Mouse (Mus musculus) T-cell, adult 2 months (primary cell): Measurements from ENCODE around the gene Josd2.

Experiments used
- DNase-seq: peaks from one replicate; pipeline ENCODE4 v3.0.0; 2022; ENCODE audit warnings: low spot score

Gene Josd2

DNA sequence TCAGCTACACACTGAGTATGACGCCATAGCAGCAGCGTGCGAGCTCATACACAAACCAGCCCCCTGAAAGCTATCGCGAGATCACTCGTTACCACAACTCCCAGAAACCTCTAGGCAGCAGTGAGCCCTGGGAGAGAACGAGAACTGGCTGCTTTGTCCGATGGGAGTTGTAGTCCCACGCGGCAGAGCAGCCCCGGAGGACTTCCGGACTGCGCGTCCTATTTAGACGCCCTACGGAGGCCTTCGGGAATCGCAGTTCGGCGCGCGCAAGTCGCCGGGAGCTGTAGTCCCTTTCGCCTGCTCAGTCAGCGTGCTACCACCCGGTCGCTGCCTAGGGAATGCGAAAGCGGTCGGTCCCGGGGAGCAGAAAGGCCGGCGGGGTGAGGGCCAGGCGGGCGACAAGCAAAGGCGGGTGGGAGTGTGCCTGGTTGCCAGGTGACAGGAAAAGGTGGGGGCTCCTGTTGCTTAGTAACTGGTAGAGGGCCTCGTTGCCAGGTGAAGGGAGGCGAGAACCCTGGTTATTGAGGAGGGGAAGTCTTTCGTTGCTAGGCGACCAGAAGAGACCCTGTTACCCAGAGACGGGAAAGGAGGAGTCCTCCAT is at the start of gene Josd2:
TSS of gene Josd2 (plus strand) at position 170 of the 601 bp plus-strand sequence.
- peak; percentile 95 for DNase-seq

DNA sequence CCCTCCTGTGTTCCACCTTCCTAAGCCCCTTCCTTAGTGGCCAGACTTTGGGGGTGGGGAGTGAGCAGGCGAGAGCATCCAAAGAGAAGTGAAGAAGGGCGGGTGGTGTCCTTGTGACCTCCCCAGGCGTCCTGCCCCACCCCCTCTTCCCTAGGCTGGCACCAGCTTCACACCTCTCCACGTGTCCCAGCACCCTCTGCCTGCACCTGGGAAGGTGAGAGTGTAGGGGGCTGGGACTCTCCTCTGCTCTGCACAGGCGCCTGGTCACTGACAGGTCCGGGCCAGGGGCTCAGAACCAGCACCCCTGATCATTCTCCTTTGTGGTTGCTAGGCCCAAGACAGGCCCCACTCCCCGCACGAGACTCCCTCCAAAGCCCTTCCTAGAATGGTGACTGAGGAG is 40.1 kb upstream of the Josd2 start:
- no peak for DNase-seq

DNA sequence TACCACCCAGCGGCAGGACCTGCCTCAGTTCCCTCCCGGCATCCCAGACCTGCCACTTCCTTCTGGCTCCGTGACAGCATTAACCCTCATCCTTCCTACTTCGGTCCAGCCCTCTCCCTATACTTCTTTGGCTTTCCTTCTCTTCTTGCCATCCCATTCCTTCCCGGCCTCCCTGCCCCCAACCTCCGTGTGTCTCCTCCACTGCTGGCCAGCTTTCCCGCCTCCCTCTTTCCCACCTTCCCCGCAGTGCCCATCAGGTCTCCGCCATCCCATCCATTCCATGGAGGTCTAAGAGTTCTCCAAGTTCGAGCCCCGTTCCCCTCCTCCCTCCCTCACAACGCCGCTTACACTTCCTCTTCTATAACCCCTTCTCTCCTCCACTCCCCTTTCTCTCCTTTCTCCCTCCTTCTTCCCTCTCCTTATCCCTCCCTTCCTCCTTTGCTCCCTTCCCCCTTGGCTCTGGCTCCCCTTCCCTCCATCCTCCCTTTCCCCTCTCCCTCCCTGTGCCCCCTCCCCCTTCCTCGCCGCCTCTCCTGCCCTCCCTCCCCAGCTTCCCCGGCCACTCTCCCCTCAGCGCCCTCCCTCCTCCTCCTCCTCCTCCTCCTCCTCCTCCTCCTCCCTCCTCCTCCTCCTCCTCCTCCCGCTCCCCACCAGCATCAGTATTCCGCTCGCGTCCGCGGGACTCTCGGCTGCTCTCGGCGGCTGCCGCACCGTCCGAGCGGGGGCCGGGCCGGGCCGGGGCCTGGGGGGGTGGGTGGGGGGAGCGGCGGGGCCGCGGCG is 39.4 kb upstream of the Josd2 start:
- no peak for DNase-seq

DNA sequence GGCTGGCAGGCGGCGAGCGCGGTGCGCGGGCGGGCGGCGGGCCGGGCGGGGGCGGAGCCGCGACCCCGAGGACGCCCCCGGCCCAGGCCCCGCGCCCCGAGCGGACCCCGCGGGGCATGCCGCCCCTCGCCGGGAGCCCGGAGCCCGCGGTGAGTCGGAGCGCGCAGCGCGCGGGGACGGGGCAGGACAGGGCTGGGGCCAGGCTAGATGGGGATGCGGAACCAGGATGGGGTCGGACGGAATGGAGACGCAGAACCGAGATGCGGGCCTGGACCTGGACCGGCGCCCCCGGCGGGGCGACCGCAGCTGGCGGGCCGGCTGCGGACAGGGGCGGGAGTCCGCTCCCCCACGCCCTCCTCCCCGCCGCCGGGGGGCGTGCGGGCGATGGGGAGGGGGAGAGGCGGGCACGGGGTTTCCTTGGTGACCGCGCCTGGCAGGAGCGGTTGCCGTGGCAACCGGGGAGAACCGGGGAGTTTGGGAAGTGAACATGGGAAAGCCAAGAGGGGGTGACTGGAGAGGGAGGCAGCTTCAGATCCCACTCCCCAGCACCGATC is 38.7 kb upstream of the Josd2 start, which contains the start of gene Lrrc4b:
TSS of gene Lrrc4b (plus strand) at position 51 of the 554 bp plus-strand sequence.
- DNase-seq = no peak

DNA sequence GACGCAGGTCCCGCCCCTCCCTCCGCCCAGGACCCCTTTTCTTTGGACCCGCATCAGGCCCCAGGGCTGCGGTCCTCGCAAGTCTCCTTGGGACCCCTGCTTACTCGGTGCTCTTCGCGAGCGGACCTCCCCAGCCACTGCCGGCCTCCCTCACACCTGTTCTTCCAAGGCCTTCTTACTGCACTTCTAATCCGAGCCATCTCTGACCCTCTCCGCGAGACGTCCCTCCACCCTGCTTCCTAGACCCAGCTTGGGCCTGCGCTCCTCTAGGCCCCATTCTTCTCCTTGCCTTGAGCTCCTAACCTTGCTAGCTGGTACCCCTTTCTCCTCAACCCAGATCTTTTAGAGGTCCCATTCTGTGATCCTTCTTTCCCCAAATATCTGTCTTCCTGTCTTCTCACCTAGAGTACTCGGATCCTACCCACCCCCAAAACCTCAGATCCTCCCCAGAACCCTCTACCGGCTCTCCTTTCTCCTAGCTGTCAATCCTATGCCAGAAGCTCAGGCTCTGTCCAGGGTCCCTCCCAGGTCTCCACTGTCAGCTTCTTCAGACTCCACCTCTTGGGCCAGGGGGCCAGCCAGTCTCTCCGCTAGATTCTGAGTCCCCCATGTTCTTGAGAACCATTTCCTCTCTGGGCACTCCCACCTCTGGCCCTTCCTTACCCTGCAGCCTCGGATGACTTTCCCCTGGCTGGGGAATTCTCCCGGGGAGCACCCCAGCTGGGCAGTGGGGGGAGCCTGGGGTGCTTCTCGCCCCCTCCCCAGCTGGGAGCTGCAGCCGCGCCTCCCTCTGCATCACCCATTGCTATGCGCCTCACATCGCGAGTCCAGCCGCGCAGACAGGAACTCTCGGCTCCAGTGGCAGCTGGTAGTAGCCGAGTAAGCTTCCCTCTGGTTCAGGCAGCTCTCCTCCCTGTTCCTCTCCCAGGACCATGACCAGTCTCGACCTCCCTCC is 38.0 kb upstream of the Josd2 start:
- DNase-seq = no peak

DNA sequence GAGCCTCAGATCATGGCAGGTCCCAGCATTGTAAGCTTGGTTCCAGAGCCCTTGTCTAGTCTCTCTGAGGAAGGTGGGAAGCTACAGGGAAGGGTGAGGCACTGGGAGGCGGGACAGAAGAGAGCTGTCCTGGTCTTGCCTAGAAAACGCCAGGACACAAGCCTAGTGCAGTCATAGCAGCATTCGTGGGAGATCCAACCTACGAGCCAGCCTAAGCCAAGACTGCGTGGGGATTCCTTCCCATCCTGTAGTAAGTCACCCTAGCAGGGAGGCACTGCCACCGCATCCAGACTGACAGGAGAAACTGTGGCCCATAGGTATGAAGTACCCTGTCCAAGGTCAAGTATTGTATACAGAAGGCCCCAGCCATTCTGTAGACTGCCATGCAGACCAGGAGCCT is 35.2 kb upstream of the Josd2 start:
- DNase-seq = no peak

DNA sequence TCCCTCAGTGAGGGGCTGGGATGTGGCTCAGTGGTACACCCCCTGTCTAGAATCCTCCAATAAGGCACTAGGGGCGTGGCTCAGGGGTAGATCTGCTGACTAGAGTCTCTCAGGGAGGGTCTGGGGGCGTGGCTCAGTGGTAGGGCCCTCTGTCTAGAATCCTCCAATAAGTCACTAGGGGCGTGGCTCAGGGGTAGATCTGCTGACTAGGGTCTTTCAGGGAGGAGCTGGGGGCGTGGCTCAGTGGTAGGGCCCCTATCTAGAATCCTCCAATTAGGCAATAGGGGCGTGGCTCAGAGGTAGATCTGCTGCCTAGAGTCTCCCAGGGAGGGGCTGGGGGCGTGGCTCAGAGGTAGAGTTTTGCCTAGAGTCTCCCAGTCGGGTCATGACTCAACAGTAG is 34.4 kb upstream of the Josd2 start:
- no peak for DNase-seq

DNA sequence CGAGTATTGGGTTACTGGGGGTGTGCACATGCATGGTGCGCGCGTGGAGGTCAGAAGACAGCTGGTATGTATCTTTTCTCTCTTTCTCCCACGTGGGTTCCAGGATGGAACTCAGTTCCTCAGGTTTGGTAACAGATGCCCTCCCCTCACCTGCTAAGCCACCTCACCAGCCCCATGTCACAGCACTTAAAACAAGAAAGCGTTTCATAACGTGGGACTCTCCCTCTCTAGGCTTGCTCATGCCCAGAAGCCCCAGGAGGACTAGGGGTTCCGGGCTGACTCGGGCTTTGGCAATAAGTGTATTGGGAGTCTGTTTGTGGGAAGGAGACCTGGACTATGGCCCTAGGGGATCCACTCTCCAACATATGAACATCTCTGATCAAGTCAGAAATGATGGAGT is 33.7 kb upstream of the Josd2 start:
- DNase-seq = no peak

DNA sequence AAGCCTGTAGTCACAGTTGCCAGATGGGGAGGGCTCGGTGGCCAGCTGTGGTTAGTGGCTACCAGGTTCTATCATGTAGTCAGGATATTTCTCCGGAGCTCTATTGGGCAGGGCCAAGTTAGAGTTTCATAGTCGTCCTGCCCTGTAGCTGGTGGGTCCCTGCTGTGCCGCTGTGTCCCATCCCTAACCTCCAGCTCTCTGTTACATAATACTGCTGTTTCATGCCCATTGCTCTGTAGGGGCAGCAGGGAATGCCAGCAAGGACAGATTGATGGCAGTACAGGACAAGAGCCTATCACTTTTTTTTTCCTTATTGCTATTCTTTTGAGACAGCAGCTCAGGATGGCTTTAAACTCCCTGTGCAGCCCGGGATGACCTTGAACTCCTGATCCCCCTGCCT is 32.0 kb upstream of the Josd2 start:
- no peak for DNase-seq

DNA sequence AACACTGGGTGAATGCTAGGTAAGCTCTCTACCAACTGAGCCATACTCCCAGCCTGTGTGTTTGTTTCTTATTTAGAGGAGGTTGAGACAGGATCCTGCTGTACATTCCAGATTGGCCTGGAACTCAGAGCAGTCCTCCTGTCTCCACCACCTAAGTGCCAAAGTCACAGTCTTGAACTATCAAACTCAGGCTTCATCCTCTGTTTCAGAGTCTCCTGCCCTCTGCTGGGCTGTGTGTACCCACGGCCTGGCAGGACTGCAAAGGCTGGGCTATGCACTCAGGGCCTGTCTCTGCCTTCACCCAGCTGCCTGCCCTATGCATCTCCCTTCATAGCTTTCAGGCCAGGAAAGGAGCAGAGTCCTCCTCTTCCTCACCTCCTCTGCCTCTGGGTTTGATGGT is 31.5 kb upstream of the Josd2 start:
- no peak for DNase-seq

DNA sequence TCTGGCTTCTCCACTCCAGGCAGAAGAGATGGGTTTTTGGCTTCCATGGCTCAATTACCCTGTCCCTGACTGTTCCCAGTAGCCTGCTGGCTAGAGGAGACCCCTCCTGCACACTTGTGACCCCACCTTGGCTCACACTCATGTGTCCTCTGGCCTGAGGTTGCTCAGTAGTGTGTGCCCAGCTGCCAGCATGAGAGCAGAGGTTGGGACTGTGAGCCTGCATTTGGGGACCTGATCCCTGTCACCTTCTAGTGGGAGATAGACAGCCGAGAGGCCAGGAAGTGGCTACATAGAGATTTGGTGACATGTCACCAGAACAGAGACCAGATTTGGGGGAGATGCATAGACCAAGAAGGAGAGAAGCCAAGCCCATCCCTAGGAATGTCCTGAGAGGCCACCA is 30.6 kb upstream of the Josd2 start:
- no peak for DNase-seq

DNA sequence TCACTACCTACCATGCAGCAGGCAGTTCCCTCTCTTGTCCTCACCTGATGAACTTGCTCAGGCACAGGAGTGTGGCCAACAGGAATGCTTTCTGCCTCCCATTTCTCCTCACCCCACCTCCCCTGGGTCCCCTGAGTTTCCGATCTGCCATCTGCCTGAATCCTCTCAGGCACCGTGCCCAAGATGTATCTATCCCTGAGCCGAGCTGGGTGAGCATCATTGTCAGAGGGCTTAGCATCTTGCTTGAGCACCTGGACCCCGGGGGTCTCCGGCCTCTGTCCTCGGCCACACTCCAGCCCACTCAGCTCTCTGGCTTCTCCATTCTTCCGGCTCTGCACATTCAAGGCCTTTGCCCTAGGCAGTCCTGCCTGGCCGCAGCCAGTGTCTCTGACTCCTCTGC is 29.8 kb upstream of the Josd2 start:
- no peak for DNase-seq

DNA sequence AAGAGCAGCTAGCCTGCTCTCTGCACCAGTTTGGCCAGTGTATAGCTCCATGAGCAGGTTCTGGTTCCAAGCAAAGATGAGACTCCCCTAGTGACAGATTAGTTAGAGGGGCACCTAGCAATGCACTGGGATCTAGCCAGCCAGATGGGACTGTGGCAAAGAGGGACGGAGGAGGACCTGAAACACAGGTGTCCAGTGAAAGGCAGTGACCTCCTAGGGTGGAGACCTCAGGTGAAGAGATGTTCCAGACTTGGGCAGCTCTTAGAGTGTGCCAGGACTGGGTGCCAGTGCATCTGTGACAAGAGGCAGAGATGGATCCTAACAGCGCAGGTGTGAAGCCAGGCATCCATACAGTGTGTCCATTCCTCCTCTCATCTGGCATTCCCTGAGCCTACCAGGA is 28.1 kb upstream of the Josd2 start:
- DNase-seq = no peak

DNA sequence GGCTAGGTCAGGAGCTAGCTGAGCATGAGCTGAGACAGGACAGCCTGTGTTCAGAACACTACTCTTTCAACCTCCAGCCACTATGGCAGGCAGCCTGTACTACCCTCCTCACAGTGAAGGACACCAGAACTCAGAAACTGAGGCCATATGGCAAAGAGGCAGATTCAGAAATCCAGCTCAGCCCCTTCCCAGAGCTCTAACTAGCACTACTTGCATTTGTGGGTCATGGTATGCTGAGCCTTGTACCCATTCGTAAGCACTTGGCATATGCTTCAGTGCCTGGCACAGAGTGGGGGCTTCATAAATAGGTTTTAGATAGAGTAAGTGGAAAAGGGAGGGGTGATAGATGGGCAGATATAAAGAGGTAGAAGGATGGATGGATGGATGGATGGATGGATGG is 27.3 kb upstream of the Josd2 start:
- DNase-seq = no peak

DNA sequence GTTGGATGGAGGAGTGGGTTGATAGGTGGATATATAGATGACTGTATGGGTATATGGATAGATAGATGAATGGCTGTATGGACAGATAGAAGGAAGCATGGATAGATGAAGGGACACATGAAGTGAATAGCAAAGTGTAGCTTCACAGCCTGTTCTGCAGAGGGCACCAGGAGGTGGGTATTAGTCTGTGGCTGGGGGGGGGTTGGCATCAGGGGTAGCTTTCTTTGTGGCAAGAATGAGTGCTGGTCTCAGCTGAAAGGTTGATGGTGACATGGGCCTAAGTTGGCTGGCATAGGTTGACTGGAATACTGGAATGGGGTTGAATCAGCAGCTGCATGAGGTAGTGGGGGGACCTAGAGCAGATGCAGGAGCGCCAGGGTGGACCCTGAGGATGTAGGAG is 26.6 kb upstream of the Josd2 start:
- no peak for DNase-seq

DNA sequence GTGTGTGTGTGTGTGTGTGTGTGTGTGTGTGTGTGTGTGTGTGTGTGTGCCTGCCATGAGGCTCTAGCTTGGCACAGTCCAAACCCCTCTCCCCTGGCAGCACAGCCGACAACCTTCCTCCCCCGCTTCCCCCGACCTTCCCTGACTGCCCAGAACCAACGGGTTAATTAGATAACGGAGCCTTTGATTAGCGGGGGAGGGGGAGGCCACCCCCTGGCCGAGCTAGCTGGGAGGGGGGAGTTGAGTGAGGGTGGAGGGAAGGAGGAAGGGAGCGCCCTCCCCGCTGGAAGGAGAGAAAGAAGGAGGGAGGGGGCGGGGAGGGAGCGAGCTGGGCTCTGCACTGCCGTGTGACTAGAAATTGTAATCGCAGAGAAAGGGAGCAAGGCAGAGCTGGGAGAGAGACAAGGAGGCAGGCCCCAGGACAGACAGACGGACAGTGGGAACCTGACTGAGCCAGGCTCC is 26.1 kb upstream of the Josd2 start:
- DNase-seq = no peak

DNA sequence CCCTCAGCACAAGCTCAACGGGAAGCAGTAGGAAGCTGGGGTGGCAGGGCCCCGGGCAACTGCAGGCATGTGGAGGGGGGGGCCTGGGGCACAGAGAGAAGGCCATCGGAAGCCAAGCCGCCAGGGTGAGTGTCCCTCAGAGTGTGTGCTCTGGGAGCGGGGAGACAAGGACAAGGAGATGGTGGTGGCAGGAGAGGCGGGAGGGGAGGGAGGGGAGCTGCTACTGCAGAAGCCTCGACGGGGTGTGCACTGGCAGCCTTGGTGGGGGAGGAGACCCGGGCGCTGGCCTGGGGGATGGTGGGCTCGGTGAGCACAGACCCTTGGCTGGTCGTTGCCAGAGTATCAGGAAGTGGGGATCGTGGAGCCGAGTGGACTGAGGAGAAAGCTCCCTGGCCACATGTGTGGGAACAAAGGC is 25.4 kb upstream of the Josd2 start:
- DNase-seq = no peak

DNA sequence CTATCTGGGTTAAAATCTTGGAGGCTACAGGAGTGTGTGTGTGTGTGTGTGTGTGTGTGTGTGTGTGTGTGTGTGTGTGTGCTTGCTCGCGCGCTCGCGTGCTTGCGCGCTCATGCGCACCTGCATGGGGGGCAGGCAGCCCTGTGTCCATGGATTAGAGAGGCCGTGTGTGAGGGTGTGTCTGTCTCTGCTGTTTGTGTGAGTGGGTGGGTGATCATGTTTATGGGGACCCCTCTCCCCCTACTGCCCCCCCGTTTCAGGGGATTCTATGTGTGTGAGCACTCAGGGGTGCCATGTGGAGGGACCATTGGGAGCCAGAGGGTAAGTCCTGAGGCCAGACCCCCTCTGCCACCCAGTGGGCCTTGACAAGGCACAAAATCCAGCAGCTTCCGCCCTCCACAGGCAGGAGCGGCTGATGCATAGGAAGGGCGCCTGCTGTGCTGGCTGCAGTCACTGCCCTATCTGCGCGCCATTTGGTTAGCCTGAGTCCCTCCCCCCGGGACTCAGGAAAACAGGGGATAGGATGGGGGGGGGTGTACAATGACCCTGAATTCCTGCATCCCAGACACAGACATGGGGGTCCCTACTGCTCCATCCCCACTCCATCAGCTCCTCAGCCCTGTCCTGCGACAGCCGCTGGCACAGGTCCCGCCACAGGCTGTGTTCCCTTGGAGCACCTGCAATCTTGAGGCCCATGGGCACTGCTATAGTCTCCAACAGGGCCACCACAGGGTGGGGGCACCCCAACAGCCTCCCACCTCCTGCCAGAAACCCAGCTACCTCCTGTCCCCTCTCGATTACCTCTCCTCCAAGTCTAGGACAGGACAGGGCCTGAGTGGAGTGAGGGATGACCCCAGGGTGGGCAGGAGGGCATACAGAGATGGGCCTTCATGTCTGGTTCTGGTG is 24.3 kb upstream of the Josd2 start:
- no peak for DNase-seq

DNA sequence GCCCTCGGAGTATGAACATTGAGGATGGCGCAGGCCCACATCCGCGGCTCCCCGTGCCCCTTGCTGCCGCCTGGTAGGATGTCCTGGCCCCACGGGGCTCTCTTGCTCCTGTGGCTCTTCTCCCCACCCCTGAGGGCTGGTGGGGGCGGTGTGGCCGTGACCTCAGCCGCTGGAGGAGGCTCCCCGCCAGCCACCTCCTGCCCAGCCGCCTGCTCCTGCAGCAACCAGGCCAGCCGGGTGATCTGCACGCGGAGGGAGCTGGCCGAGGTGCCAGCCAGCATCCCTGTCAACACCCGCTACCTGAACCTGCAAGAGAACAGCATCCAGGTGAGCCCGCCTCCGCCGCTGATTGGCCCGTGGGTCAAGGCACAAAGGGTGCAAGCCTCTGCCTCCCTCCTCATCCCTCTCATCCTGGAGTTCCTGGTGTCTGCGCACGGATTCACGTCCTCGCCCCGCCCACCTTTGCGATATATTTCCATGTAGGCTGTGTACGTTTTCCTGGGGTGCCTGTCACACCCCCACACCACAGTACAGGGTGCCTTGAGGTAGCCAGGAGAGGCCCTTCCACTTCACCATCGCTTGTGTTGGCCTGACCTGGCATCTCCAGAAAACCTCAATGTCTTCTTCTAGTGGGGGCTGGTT is 22.8 kb upstream of the Josd2 start:
- DNase-seq = no peak

DNA sequence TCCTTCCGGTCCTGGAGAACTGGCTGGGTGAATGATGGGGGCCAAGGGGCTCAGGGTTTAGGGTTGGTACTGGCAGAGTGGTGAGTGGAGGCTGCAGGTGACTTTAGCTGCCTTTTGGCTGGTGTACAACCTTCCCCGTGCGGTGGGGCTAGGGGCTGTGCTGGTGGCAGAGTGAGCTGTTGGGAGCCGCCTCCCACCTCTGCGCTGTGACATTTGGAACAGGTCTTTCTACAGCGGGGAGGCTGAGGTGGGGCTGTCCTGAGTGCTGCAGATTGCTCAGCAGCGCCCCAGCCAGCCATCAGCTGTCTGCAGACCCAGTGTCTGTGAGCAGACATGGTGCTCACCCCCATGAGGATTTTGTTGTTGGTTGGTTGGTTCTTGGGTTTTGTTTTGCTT is 22.3 kb upstream of the Josd2 start:
- DNase-seq = no peak
